Mouse (Mus musculus): ENCODE data around the gene Pik3c2b. TPM values are rescaled to one million over a fixed set of nuclear protein-coding genes. Genes with fewer than 3 reads are reported as not detected.

Pik3c2b gene
- polyA plus RNA-seq, 2 experiments, result 0.48 to 0.76 TPM

DNA sequence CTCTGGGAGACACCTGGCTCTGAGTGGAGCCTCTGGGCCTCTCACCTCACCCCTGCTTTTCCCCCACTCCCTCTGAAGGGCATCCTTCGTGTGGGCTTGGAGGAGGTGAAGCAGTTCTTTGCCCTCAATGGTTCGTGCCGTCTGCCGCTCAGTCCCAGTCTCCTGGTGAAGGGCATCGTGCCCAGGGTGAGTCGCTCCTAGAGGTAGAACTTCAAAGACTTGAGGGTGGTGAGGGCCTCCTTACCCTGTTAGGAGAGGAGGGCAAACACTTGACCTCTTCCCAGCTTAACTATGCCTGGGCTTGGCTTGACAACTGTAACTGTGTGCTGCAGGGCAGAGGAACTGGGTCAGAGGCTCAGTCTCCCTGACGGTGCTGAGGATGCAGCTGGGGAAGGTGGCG is 46.0 kb downstream of the Pik3c2b start:
- TF ChIP-seq CTCF (IDR thresholded peaks at IDR 0.05; ENCODE audit: low read depth) (no peak), EP300 (IDR thresholded peaks at IDR 0.05; ENCODE audit: low read depth) (no peak)
- no peaks in the 10 kb centered on the region for H3K9me3 ChIP-seq (ENCODE audit: control insufficient read depth, low read length)
- H3K36me3 ChIP-seq (replicated peaks; ENCODE audit: control insufficient read depth, insufficient read depth, low read depth), result no peaks in the 10 kb centered on the region
- H3K27me3 ChIP-seq (ENCODE audit: control insufficient read depth, insufficient read depth, low read length), result no peaks in the 10 kb centered on the region
- H3K4me2 ChIP-seq (ENCODE audit: low read depth), result no peak overlapping the region
- no peak overlapping the region for H3K4me3 ChIP-seq (ENCODE audit: insufficient read depth in 1 of 2, low read depth in 2 of 2, low read length in 2 of 2)
- peaks cover 0 to 3% of the 10 kb centered on the region in 2 experiments; a peak in 1 of 4 replicates for H3K4me1 ChIP-seq (replicated peaks; ENCODE audit: control insufficient read depth in 2 of 2, insufficient read depth in 2 of 2, low read length in 1 of 2)
- no peak overlapping the region for H3K27ac ChIP-seq
- no peak overlapping the region for H3K9ac ChIP-seq (replicated peaks)
- DNase-seq (ENCODE audit: low read depth in 3 of 3, low spot score in 3 of 3) (no peak), ATAC-seq (ENCODE audit: insufficient read depth) (no peak)
- 74% methylated on average over 8 of the region's 8 CpGs for WGBS (ENCODE audit: insufficient replicate concordance)

DNA sequence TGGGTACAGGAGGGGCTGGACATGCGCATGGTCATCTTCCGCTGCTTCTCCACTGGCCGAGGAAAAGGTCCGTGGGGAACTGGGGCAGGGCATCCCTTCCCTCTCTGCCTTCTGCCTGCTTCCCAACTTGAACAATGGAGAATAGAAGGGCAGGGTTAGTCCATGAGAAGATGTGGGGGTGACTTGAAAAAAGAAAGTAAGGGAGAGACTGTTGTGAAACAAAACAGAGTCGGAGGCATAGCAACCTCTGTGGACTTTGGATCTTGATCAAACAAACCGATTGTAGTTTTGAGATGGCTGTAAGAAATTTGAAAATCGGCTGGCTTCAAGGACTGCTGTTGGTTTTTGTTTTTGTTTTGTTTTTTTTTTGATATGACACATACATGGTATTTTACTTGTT is 48.3 kb downstream of the Pik3c2b start:
- ATAC-seq (ENCODE audit: insufficient read depth), result no peak

DNA sequence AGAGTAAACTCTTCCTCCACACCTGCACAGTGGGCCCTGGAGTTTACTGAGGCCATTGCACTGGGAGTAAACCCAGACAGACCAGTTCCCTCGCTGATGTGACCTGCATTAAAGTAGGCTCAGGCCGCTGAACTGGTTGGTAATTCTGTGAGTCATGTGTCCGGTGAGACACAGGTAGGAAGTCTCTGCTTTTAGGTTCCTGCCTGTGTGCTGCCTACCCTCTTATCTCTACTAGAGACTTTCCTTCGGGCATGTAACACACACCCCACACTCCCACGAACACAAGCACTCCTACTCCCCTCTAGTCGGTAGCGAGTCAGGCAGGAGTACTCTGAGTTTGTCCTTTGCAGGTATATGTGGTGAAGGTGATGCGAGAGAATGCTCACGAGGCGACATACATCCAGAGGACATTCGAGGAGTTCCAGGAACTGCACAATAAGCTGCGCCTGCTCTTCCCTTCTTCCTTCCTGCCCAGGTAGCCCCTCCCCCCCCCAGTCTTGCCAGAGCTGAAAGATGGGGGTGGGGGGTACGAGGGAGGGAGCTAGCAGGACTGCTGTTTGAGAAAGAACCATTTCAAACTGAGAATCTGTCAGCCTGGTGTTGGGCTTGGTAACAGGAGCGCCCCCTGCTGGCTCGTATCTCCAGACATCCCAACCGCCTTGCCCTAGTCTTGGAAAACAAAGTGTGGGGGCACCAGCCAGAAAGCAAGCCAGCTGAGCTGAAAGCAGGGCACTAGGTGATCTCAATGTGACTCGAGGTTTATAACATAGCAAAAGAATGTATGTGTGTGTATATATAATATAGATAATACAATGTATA is 55.7 kb downstream of the Pik3c2b start:
- H3K27me3 ChIP-seq (ENCODE audit: control insufficient read depth, insufficient read depth, low read length), result no peaks in the 10 kb centered on the region
- WGBS (ENCODE audit: insufficient replicate concordance), result 33% methylated on average over 17 of the region's 17 CpGs
- H3K9ac ChIP-seq (replicated peaks), result no peak overlapping the region
- no peak overlapping the region for H3K27ac ChIP-seq
- 0 out of 4 replicates have a peak, but pooled peaks cover 0 to 3% of the 10 kb centered on the region in 2 experiments for H3K4me1 ChIP-seq (replicated peaks; ENCODE audit: control insufficient read depth in 2 of 2, insufficient read depth in 2 of 2, low read length in 1 of 2)
- DNase-seq (ENCODE audit: low read depth in 3 of 3, low spot score in 3 of 3) (peak in 2 of 3 experiments; percentile 43), ATAC-seq (ENCODE audit: insufficient read depth) (peak; percentile 43; the same call in 1 of the 2 replicates)
- no peaks in the 10 kb centered on the region for H3K9me3 ChIP-seq (ENCODE audit: control insufficient read depth, low read length)
- TF ChIP-seq CTCF (IDR thresholded peaks at IDR 0.05; ENCODE audit: low read depth) (peak; percentile 93), EP300 (IDR thresholded peaks at IDR 0.05; ENCODE audit: low read depth) (no peak)
- no peak overlapping the region for H3K4me2 ChIP-seq (ENCODE audit: low read depth)
- no peaks in the 10 kb centered on the region for H3K36me3 ChIP-seq (replicated peaks; ENCODE audit: control insufficient read depth, insufficient read depth, low read depth)
- no peak overlapping the region for H3K4me3 ChIP-seq (ENCODE audit: insufficient read depth in 1 of 2, low read depth in 2 of 2, low read length in 2 of 2)

More for the DNA sequence above, 48.3 kb downstream of the Pik3c2b start:
- no peaks in the 10 kb centered on the region for H3K27me3 ChIP-seq (ENCODE audit: control insufficient read depth, insufficient read depth, low read length)
- no peak for DNase-seq (ENCODE audit: low read depth in 3 of 3, low spot score in 3 of 3)
- no peak overlapping the region for H3K4me2 ChIP-seq (ENCODE audit: low read depth)
- H3K9ac ChIP-seq (replicated peaks), result no peak overlapping the region
- WGBS (ENCODE audit: insufficient replicate concordance), result 74% methylated on average over 7 of the region's 7 CpGs
- no peaks in the 10 kb centered on the region for H3K9me3 ChIP-seq (ENCODE audit: control insufficient read depth, low read length)
- H3K4me3 ChIP-seq (ENCODE audit: insufficient read depth in 1 of 2, low read depth in 2 of 2, low read length in 2 of 2), result no peak overlapping the region
- H3K27ac ChIP-seq, result no peak overlapping the region
- peaks cover 0 to 3% of the 10 kb centered on the region in 2 experiments; a peak in 1 of 4 replicates for H3K4me1 ChIP-seq (replicated peaks; ENCODE audit: control insufficient read depth in 2 of 2, insufficient read depth in 2 of 2, low read length in 1 of 2)
- H3K36me3 ChIP-seq (replicated peaks; ENCODE audit: control insufficient read depth, insufficient read depth, low read depth), result no peaks in the 10 kb centered on the region
- no peak for TF ChIP-seq EP300 (IDR thresholded peaks at IDR 0.05; ENCODE audit: low read depth)

DNA sequence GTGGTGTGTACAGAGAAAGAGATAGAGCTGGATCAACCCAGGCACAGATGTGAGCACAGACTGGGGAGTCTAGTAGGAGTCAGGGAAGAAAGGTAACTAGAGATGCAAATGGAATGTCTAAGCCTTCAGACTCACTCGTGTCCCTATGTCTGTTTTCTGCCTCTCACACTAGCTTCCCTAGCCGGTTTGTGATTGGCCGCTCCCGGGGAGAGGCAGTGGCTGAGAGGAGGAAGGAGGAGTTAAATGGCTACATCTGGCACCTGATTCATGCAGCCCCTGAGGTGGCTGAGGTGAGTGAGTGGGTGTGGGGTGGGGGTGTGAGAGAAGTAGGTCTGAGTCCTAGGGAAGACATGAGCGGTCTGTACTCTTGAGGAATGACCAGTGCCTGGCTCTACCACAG is 56.6 kb downstream of the Pik3c2b start:
- Histone ChIP-seq H3K4me1 (replicated peaks; ENCODE audit: control insufficient read depth in 2 of 2, insufficient read depth in 2 of 2, low read length in 1 of 2) (0 out of 4 replicates have a peak, but pooled peaks cover 0 to 3% of the 10 kb centered on the region in 2 experiments), H3K4me3 (ENCODE audit: insufficient read depth in 1 of 2, low read depth in 2 of 2, low read length in 2 of 2) (no peak overlapping the region), H3K27me3 (ENCODE audit: control insufficient read depth, insufficient read depth, low read length) (no peaks in the 10 kb centered on the region), H3K4me2 (ENCODE audit: low read depth) (no peak overlapping the region), H3K27ac (no peak overlapping the region), H3K9ac (replicated peaks) (no peak overlapping the region), H3K36me3 (replicated peaks; ENCODE audit: control insufficient read depth, insufficient read depth, low read depth) (no peaks in the 10 kb centered on the region), H3K9me3 (ENCODE audit: control insufficient read depth, low read length) (no peaks in the 10 kb centered on the region)
- DNase-seq (ENCODE audit: low read depth in 3 of 3, low spot score in 3 of 3) (no peak), ATAC-seq (ENCODE audit: insufficient read depth) (no peak)
- no peak for TF ChIP-seq EP300 (IDR thresholded peaks at IDR 0.05; ENCODE audit: low read depth)
- TF ChIP-seq CTCF (IDR thresholded peaks at IDR 0.05; ENCODE audit: low read depth), result no peak
- WGBS (ENCODE audit: insufficient replicate concordance), result 73% methylated on average over 5 of the region's 5 CpGs

DNA sequence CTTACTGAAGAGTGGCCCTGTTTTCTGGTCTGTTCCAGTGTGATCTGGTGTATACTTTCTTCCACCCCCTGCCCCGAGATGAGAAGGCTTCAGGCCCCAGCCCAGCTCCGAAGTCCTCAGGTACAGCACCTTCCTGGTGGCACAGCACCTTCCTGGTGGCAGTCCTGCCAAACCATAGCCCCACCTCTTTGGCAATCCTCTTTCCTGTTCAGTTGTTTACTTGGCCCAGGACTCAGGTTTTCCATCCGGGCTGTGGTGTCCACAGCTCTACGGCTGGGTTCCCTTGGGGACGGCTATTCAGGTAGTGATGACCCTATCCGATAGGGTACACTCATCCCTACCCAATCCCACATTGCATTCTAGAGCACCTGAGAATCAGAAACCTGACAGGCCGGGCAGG is 57.8 kb downstream of the Pik3c2b start:
- H3K4me3 ChIP-seq (ENCODE audit: insufficient read depth in 1 of 2, low read depth in 2 of 2, low read length in 2 of 2), result no peak overlapping the region
- WGBS (ENCODE audit: insufficient replicate concordance), result 72% methylated on average over 7 of the region's 7 CpGs

More for the DNA sequence above, 57.8 kb downstream of the Pik3c2b start:
- no peaks in the 10 kb centered on the region for H3K27me3 ChIP-seq (ENCODE audit: control insufficient read depth, insufficient read depth, low read length)
- TF ChIP-seq CTCF (IDR thresholded peaks at IDR 0.05; ENCODE audit: low read depth), result no peak
- no peak for TF ChIP-seq EP300 (IDR thresholded peaks at IDR 0.05; ENCODE audit: low read depth)
- no peak overlapping the region for H3K4me2 ChIP-seq (ENCODE audit: low read depth)
- no peak overlapping the region for H3K27ac ChIP-seq
- no peak overlapping the region for H3K9ac ChIP-seq (replicated peaks)
- no peaks in the 10 kb centered on the region for H3K9me3 ChIP-seq (ENCODE audit: control insufficient read depth, low read length)
- no peak for ATAC-seq (ENCODE audit: insufficient read depth)
- H3K36me3 ChIP-seq (replicated peaks; ENCODE audit: control insufficient read depth, insufficient read depth, low read depth), result no peaks in the 10 kb centered on the region
- no peak for DNase-seq (ENCODE audit: low read depth in 3 of 3, low spot score in 3 of 3)
- 0 out of 4 replicates have a peak, but pooled peaks cover 0 to 3% of the 10 kb centered on the region in 2 experiments for H3K4me1 ChIP-seq (replicated peaks; ENCODE audit: control insufficient read depth in 2 of 2, insufficient read depth in 2 of 2, low read length in 1 of 2)
